Mouse (Mus musculus) liver, postnatal 0 days (tissue): ENCODE measurements around the gene Sbf2.

Source experiments
- CTCF ChIP-seq: sonication (generic); IDR thresholded peaks from 2 replicates; pipeline ENCODE4 v1.5.1; 2016; ENCODE audit warnings: antibody characterized with exemption, low read depth
- EP300 ChIP-seq: IDR thresholded peaks from 2 replicates; pipeline ENCODE4 v1.6.1; 2016; ENCODE audit warnings: antibody characterized with exemption, low read depth, mild to moderate bottlenecking

DNA sequence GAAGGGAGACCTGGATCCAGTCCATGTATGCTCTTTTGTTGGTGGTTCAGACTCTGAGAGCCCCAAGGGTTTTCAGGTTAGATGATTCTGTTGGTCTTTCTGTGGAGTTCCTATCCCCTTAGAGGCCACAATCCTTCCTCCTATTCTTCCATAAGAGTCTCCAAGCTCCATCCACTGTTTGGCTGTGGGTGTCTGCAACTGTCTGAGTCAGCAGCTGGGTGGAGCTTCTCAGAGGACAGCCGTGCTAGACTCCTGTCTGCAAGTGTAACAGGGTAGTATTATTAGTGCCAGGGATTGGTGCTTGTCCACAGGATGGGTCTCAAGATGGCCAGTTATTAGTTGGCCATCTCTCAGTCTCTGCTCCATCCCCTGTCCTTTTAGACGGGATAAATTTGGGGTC, 9.3 kb upstream of the Sbf2 start:
- TF ChIP-seq CTCF (no peak), EP300 (no peak)
